Mouse (Mus musculus) brain, embryonic 14.5 days (tissue): ENCODE measurements around the gene Fbxl17.

Source experiments
- CTCF ChIP-seq: fragments of 200-500 bp; IDR thresholded peaks from 2 replicates; pipeline ENCODE4 v1.5.1; 2012; ENCODE audit warnings: inconsistent platforms, mild to moderate bottlenecking, moderate library complexity, borderline replicate concordance; ENCODE audit not compliant: insufficient read depth, insufficient read length; ENCODE audit errors: extremely low read depth
- POLR2A ChIP-seq: fragments of 200-500 bp; IDR thresholded peaks from 2 replicates; pipeline ENCODE4 v1.6.1; 2012; ENCODE audit warnings: mild to moderate bottlenecking, inconsistent platforms, borderline replicate concordance; ENCODE audit not compliant: poor library complexity, insufficient read depth, insufficient read length, severe bottlenecking; ENCODE audit errors: extremely low read depth

- no peak for TF ChIP-seq POLR2A
- TF ChIP-seq CTCF = no peak
Observed at GRCm38 (mm10) chr17:63087265-63087664, 412.6 kb downstream of the Fbxl17 start.
